Mouse (Mus musculus): ENCODE data around the gene Cog7. TPM values are rescaled to one million over a fixed set of nuclear protein-coding genes. Genes with fewer than 3 reads are reported as not detected.

Gene Cog7
- polyA plus RNA-seq, 1 experiment from 2014 or later: 27.1 TPM

- 94% methylated on average over 7 of the region's 7 CpGs for WGBS
- ATAC-seq (replicated peaks): no peak
- H3K27me3 ChIP-seq (replicated peaks): no peaks in the 10 kb centered on the region
- H3K9me3 ChIP-seq: no peaks in the 10 kb centered on the region
- H3K27ac ChIP-seq: no peak overlapping the region
- H3K9ac ChIP-seq: no peak overlapping the region
- H3K4me2 ChIP-seq: no peak overlapping the region
- no peak overlapping the region for H3K4me3 ChIP-seq
- no peaks in the 10 kb centered on the region for H3K36me3 ChIP-seq (replicated peaks)
- no peaks in the 10 kb centered on the region for H3K4me1 ChIP-seq
Measured at GRCm38 (mm10) chr7:121924361-121924760, 57.1 kb downstream of the Cog7 start.

GRCm38 (mm10) chr7:121913944-121914343 is 67.6 kb downstream of the Cog7 start:
- H3K27ac ChIP-seq: no peak overlapping the region
- H3K27me3 ChIP-seq (replicated peaks): no peaks in the 10 kb centered on the region
- H3K4me3 ChIP-seq: no peak overlapping the region
- ATAC-seq (replicated peaks): no peak
- H3K9ac ChIP-seq: no peak overlapping the region
- no peaks in the 10 kb centered on the region for H3K9me3 ChIP-seq
- H3K4me1 ChIP-seq: no peaks in the 10 kb centered on the region
- H3K4me2 ChIP-seq: no peak overlapping the region
- H3K36me3 ChIP-seq (replicated peaks): no peaks in the 10 kb centered on the region
- 80% methylated on average over 6 of the region's 6 CpGs for WGBS

- Histone ChIP-seq H3K9me3 (no peaks in the 10 kb centered on the region), H3K4me3 (no peak overlapping the region), H3K4me1 (no peaks in the 10 kb centered on the region), H3K36me3 (replicated peaks) (no peaks in the 10 kb centered on the region), H3K4me2 (no peak overlapping the region), H3K27ac (no peak overlapping the region), H3K27me3 (replicated peaks) (no peaks in the 10 kb centered on the region), H3K9ac (no peak overlapping the region)
- WGBS: 75% methylated on average over 8 of the region's 8 CpGs
- ATAC-seq (replicated peaks): no peak
Measured at GRCm38 (mm10) chr7:121912250-121912649, 69.3 kb downstream of the Cog7 start.

- H3K36me3 ChIP-seq (replicated peaks): no peaks in the 10 kb centered on the region
- no peaks in the 10 kb centered on the region for H3K4me1 ChIP-seq
- no peak for ATAC-seq (replicated peaks)
- no peak overlapping the region for H3K4me2 ChIP-seq
- no peak overlapping the region for H3K9ac ChIP-seq
- 85% methylated on average over 4 of the region's 4 CpGs for WGBS
- no peaks in the 10 kb centered on the region for H3K27me3 ChIP-seq (replicated peaks)
- H3K9me3 ChIP-seq: no peaks in the 10 kb centered on the region
- no peak overlapping the region for H3K27ac ChIP-seq
- no peak overlapping the region for H3K4me3 ChIP-seq
Measured at GRCm38 (mm10) chr7:121906879-121907278, 74.6 kb downstream of the Cog7 start.

- Histone ChIP-seq H3K9me3 (no peaks in the 10 kb centered on the region), H3K9ac (no peak overlapping the region), H3K4me2 (no peak overlapping the region), H3K27me3 (replicated peaks) (no peaks in the 10 kb centered on the region), H3K4me3 (no peak overlapping the region), H3K36me3 (replicated peaks) (no peaks in the 10 kb centered on the region), H3K4me1 (peaks cover 4% of the 10 kb centered on the region; the same call in 1 of the 2 replicates), H3K27ac (no peak overlapping the region)
- WGBS: 65% methylated on average over 8 of the region's 8 CpGs
- ATAC-seq (replicated peaks): no peak
Measured at GRCm38 (mm10) chr7:121902757-121903411, 78.6 kb downstream of the Cog7 start.

GRCm38 (mm10) chr7:121899940-121900339 is 81.6 kb downstream of the Cog7 start:
- 9% methylated on average over 7 of the region's 7 CpGs for WGBS
- H3K4me3 ChIP-seq: no peak overlapping the region

GRCm38 (mm10) chr7:121899311-121899710 is 82.2 kb downstream of the Cog7 start:
- no peaks in the 10 kb centered on the region for H3K36me3 ChIP-seq (replicated peaks)
- no peaks in the 10 kb centered on the region for H3K9me3 ChIP-seq
- 7% methylated on average over 14 of the region's 14 CpGs for WGBS
- no peak overlapping the region for H3K4me3 ChIP-seq
- no peak for ATAC-seq (replicated peaks)
- no peaks in the 10 kb centered on the region for H3K27me3 ChIP-seq (replicated peaks)
- peaks cover 4% of the 10 kb centered on the region; the same call in 1 of the 2 replicates for H3K4me1 ChIP-seq
- H3K4me2 ChIP-seq: peak overlapping the region; percentile 28
- H3K27ac ChIP-seq: no peak overlapping the region
- H3K9ac ChIP-seq: no peak overlapping the region

More at GRCm38 (mm10) chr7:121899940-121900339, 81.6 kb downstream of the Cog7 start:
- no peak overlapping the region for H3K9ac ChIP-seq
- H3K27me3 ChIP-seq (replicated peaks): no peaks in the 10 kb centered on the region
- H3K4me2 ChIP-seq: peak overlapping the region; percentile 28; the same call in 1 of the 2 replicates
- H3K36me3 ChIP-seq (replicated peaks): no peaks in the 10 kb centered on the region
- no peak for ATAC-seq (replicated peaks)
- no peak overlapping the region for H3K27ac ChIP-seq
- no peaks in the 10 kb centered on the region for H3K9me3 ChIP-seq
- H3K4me1 ChIP-seq: peaks cover 4% of the 10 kb centered on the region; the same call in 1 of the 2 replicates

- no peaks in the 10 kb centered on the region for H3K36me3 ChIP-seq (replicated peaks)
- H3K4me1 ChIP-seq: peaks cover 4% of the 10 kb centered on the region; the same call in 1 of the 2 replicates
- no peak for ATAC-seq (replicated peaks)
- no peaks in the 10 kb centered on the region for H3K9me3 ChIP-seq
- WGBS: 50% methylated on average over 6 of the region's 6 CpGs
- H3K27ac ChIP-seq: no peak overlapping the region
- no peak overlapping the region for H3K4me3 ChIP-seq
- H3K27me3 ChIP-seq (replicated peaks): no peaks in the 10 kb centered on the region
- H3K9ac ChIP-seq: no peak overlapping the region
- H3K4me2 ChIP-seq: no peak overlapping the region
Measured at GRCm38 (mm10) chr7:121896689-121897088, 84.8 kb downstream of the Cog7 start.

GRCm38 (mm10) chr7:121890636-121891360 is 90.7 kb downstream of the Cog7 start:
- Histone ChIP-seq H3K9ac (no peak overlapping the region), H3K36me3 (replicated peaks) (no peaks in the 10 kb centered on the region), H3K4me2 (no peak overlapping the region), H3K4me1 (no peaks in the 10 kb centered on the region), H3K9me3 (no peaks in the 10 kb centered on the region), H3K27ac (no peak overlapping the region), H3K27me3 (replicated peaks) (no peaks in the 10 kb centered on the region), H3K4me3 (no peak overlapping the region)
- 93% methylated on average over 13 of the region's 13 CpGs for WGBS
- ATAC-seq (replicated peaks): no peak

GRCm38 (mm10) chr7:121880246-121880645 is 101.3 kb downstream of the Cog7 start:
- Histone ChIP-seq H3K9ac (no peak overlapping the region), H3K36me3 (replicated peaks) (no peaks in the 10 kb centered on the region), H3K4me3 (no peak overlapping the region), H3K9me3 (no peaks in the 10 kb centered on the region), H3K27ac (no peak overlapping the region), H3K4me1 (no peaks in the 10 kb centered on the region), H3K27me3 (replicated peaks) (no peaks in the 10 kb centered on the region), H3K4me2 (no peak overlapping the region)
- 92% methylated on average over 4 of the region's 4 CpGs for WGBS
- ATAC-seq (replicated peaks): no peak

- no peak for ATAC-seq (replicated peaks)
- Histone ChIP-seq H3K27me3 (replicated peaks) (no peaks in the 10 kb centered on the region), H3K36me3 (replicated peaks) (no peaks in the 10 kb centered on the region), H3K27ac (no peak overlapping the region), H3K4me3 (no peak overlapping the region), H3K9me3 (no peaks in the 10 kb centered on the region), H3K9ac (no peak overlapping the region), H3K4me2 (no peak overlapping the region), H3K4me1 (no peaks in the 10 kb centered on the region)
- 87% methylated on average over 7 of the region's 7 CpGs for WGBS
Measured at GRCm38 (mm10) chr7:121874784-121875183, 106.7 kb downstream of the Cog7 start.

- Histone ChIP-seq H3K9ac (no peak overlapping the region), H3K4me3 (no peak overlapping the region), H3K27me3 (replicated peaks) (no peaks in the 10 kb centered on the region), H3K27ac (no peak overlapping the region), H3K4me1 (no peaks in the 10 kb centered on the region), H3K36me3 (replicated peaks) (no peaks in the 10 kb centered on the region), H3K4me2 (no peak overlapping the region), H3K9me3 (no peaks in the 10 kb centered on the region)
- no peak for ATAC-seq (replicated peaks)
- 44% methylated on average over 3 of the region's 3 CpGs for WGBS
Measured at GRCm38 (mm10) chr7:121873998-121874397, 107.5 kb downstream of the Cog7 start.

GRCm38 (mm10) chr7:121871631-121872030 is 109.9 kb downstream of the Cog7 start:
- WGBS: 88% methylated on average over 2 of the region's 3 CpGs
- Histone ChIP-seq H3K4me3 (no peak overlapping the region), H3K27me3 (replicated peaks) (no peaks in the 10 kb centered on the region), H3K27ac (no peak overlapping the region), H3K4me2 (no peak overlapping the region), H3K4me1 (no peaks in the 10 kb centered on the region), H3K9me3 (no peaks in the 10 kb centered on the region), H3K36me3 (replicated peaks) (no peaks in the 10 kb centered on the region), H3K9ac (no peak overlapping the region)
- ATAC-seq (replicated peaks): no peak
